Mouse (Mus musculus): ENCODE data around the gene Cts7.

The Cts7 gene

DNA sequence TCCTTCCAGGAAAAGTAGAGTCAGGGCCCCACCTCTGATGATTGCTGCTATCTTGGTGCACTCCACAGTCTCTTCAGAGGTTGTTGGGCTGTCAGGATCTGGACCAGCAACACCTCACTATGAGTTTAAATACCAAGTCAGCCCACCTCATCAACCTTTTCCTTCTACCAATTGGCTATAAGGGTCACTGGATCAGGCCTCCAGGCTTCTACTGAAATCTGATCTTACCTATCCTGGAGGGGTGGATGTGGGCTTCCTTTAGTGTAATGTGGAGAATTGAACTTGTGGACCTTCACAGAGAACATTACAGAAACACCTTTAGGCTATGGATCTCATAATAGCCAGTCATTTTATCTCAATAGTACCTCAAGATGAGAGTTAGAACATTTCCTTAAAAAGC is at the start of gene Cts7:
Cts7 (minus strand) TSS at position 101 of the 400 bp plus-strand sequence.
- DNase-seq (ENCODE audit: low read depth, low spot score), result no peak

Measured in skeletal muscle tissue, adult 2 months (tissue).